Mouse (Mus musculus) stomach, postnatal 0 days (tissue): Measurements from ENCODE around the gene Dmrt1.

Experiments used
- CTCF ChIP-seq: IDR thresholded peaks from 2 replicates; pipeline ENCODE4 v1.5.1; 2016; ENCODE audit warnings: antibody characterized with exemption, low read depth, mild to moderate bottlenecking, moderate library complexity
- EP300 ChIP-seq: optimal IDR thresholded peaks from 2 replicates; pipeline ENCODE3; 2016; ENCODE audit warnings: antibody characterized with exemption

- TF ChIP-seq CTCF, result no peak
- TF ChIP-seq EP300, result no peak
These were observed 145.1 kb downstream of the Dmrt1 start for GRCm38 (mm10) chr19:25650474-25650873.
